Mouse (Mus musculus) Muller cell, postnatal 12 days (primary cell): Measurements from ENCODE around the gene Atad2b.
"Not testable (repeated sequence)": the region's sequence is repeated elsewhere in the genome, so short reads cannot be mapped to it uniquely, and the experiment has no call there.

Source experiments
- DNase-seq: peaks from one replicate; pipeline ENCODE4 v3.0.0-alpha.2; 2015; ENCODE audit errors: inconsistent ontology term

Gene Atad2b

DNA sequence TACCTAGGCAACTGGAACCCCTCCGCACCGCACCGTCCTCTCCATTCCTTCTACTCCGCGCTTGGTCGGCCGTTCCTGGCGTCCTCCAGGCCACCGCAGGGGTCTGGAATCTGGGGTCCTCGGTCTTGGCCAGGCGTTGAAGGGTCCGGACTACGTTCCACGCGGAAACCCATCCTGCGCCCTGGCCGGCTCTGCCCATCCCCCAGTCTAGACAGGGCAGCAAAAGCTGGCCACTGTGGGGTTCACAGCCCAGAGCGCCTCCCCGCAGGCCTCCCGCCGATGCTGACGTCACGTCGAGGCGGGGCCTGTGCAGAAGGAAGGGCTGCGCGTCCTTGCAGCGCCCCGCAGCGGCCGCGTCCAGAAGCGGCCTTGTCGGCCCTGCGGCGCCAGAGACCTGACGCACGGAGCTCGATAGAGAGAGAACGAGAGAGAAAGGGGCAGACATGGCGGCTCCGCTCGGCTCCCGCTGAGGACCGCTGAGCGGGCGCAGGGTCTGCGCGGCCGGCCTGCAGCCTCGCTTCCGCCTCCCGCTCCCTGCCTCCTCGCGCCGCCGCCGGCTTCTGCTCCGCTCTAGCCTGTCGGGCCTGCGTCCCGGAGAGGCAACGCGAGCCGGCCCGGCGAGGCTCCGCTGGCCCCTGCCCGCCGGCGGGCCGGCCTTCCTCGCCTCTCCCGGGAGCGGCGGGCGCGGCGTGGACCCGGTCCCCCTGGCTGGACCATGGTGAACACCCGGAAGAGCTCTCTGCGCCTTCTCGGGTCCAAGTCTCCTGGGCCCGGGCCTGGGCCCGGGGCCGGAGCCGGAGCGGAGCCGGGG is at the start of gene Atad2b:
TSS of gene Atad2b (plus strand) at position 360 of the 811 bp plus-strand sequence.
- peak; percentile 97 for DNase-seq

DNA sequence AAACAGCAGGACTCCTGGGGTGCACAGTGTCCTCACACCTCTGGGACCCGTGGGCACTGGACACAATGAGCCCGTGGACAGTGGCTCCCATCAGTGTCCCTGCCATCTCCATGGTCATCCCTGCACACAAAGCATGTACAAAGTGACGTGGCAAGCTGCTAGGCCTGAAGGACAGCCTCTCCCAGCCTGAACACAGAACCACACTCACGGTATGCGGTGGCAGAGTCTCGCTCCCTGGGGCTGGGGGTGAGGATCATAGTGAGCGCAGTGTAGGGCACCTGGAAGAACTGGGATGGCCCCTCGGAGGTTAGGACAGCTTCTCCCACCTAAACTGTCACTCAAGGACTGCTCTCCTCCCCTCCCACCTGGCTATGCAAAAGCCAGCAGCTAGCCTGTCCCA is 48.2 kb upstream of the Atad2b start:
- no peak for DNase-seq

DNA sequence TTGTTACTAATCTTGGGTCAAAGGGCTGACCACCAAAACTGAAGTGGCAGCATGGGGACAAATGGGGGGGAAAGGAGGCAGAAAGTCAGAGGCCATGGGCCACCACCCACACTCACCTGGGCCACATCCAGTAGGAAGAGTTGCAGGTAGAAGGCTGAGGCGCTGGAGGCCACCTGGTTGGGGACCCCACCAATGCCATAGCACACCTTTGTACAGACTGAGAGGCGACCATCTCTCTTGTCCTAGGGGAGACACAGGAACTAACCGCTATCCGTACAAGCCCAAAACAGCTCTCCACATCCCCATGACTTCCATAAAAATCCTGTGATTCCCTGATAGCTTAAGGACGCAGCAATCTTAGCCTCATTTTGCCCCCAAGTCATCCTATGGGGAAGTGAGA is 45.9 kb upstream of the Atad2b start:
- no peak for DNase-seq

DNA sequence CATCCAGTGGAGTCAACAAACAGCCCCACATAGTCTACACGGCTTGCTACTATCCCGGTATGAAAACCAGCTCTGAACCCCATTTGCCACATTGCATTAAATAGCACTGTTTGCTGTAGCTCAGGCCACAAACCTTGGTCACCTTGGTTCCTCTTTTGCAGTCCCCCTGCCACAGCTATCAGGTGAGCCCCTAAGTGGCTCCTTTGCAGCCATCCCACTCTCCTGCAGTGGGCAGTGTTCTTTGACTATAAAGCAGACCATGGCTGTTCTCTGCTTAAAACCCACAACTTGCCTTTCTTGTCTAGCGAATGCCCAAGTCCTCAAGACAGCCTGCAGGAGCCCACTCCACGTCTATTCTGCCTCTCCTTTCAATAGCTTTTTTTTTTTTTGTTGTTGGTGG is 44.9 kb upstream of the Atad2b start:
- no peak for DNase-seq

DNA sequence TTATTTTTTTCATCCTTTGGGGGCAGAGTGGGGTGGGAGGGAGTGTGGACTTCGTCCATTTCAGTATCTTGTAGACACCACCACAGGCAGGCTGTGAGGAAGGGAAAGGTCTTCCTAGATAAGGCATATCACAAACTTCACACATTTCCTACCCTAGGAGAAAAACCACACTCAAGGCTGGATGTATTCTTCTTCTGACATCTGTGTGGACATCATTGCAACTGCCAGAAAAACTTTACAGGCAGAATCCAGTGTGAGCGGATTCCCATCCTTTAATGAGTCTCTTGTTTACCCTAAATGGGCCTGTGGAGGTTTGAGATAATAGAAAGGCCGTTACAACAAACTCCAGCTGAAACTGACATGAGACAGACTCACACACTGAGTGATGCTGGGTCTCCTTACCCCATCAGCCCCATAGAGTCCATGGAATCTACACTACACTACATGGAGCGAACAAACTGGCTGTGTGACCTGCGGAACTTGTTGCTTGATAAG is 44.1 kb upstream of the Atad2b start:
- no peak for DNase-seq

DNA sequence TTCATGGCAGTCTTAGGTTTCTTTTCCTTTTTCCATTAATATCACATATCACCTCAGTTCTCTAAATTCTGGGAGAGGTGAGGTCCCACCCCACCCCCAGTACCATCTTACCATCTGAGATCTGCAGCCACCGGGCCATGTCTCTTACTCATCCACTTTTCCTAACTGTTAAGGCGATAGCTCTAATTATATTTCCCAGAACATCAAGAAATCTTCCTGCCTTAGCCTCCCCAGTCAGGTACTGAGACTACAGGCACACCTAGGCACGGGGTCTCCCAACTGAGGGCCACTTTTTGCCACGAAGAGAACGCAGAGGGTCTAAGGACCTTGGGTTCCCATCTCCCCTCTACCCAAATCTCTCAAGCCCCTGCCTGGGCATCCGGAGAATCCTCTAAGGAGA is 43.6 kb upstream of the Atad2b start:
- no peak for DNase-seq

DNA sequence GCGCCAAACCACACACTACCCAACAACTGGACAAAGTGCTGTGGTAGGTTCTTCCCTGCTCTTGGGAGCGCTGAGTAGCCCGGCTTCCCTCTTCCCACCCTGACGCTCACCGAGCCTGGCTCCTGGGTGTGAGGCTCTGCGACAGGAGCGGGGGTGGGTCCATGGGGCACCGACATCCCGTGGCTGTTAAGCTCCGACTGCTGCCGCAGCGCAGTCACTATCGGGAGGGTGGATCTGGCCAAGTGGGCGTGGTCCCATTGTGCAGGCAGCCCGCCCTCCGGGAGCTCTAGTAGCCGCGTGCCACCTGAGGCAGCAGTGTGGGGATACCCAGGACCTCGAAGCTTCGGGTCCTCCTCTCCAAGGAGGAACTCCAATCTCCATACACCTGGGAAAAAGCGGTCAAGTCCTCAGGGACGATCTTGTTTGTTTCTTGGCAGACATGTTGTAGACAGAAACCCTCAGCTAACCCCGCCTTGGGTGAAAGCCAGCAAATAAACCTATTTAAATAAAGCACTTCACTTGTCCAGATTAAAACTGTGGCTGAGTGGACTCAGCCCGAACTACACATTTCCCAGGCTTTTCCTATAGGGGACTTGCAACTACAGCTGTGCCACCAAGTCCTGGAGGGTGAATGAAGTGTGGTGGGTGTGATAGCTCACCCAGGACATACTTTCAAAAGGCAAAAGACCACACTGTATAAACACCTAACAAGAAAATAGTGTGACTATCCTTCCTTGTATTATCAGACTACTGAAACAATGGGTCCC is 42.8 kb upstream of the Atad2b start, which contains the start of gene Mfsd2b:
TSS of gene Mfsd2b (minus strand) at position 199 of the 767 bp plus-strand sequence.
- DNase-seq, result peak; percentile 78

DNA sequence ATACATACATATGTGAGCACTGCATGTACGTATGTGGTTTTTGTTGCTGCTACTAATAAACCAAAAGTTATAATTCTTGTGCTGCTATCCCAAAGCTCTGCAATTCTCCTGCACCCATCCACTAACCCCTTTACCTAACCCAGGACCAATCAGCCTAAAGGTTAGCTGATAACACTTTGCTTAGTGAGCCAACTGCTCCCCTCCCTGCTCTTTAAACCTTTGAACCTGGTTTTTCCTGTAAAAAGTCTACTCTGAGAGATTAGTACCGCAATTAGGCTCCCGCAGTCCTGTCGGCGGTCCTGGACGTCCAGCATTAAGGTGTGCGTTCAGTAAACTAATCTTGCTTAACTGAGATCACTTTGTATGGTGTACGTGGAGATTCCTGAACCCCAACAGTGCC is 41.5 kb upstream of the Atad2b start:
- DNase-seq, result no peak

DNA sequence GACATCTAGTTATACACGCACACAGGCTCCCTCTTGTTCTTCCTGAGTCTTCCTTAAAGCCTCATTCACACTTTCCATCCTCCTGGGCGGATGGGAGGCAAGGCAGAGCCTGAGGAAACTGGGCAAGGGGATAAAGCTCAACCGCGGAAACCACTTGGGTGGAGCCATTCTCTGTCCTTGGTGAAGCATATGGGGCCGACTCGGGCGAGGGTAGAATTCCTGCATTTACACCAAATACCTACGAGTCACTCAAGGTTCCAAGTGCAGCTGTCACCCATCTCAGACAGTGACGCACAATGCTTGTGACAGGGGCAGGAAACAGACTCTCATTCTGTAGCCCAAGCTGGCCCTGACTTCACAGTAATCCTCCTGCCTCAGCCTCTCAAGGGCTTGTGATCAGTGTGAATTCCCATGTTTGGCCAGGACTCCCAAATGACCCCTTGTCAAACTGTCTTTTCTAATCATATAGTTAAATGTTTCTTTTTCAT is 38.8 kb upstream of the Atad2b start:
- DNase-seq, result no peak

DNA sequence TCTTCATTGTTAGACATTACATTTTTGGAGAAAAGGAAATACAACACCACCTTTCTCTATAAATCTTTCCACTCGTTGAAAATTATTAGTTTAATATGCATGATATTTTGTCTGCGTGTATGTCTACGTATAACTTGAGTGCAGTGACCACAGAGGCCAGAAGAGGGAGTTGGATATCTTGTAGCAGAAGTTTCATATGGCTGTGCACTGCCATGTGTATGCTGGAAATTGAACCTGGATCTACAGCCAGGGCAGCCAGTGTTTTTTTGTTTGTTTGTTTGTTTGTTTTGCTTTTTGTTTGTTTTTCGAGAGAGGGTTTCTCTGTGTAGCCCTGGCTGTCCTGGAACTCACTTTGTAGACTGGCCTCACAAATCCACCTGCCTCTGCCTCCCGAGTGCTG is 38.1 kb upstream of the Atad2b start:
- no peak for DNase-seq

DNA sequence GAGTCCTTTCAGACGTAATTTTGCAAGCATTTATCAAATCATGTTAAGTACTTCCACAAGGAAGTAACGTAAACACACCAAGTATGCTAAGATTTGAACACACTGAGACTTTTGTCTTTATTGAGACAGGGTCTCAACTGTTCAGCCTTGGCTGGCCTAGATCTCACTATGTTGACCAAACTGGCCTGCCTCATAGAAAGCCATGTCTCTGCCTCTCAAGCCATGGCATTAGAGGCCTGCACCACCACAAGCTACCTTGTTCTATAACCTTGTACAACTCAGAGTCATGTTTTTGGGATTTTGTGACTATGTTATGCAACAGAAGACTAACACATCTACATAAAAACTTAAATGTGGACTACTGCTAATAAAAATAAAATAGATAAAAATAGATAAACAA is 35.1 kb upstream of the Atad2b start:
- no peak for DNase-seq

DNA sequence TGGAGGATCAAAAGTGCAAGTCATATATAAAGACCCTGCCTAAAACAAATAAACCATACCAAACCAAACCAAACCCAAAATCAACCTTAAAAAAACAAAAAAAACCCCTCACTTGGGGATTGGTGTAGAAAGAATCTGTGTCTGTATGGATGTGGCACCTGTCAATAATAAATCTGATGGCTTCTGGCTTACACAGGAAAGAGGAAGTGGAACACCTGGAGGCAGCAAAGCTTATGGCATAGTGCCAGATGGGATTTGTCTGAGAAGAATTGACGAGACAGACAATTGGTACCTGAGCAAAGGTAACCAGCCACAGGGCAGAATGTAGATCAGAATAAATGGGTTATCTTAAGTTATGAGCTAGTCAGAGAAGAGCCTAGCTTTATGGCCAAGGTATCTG is 32.1 kb upstream of the Atad2b start:
- DNase-seq, result no peak

DNA sequence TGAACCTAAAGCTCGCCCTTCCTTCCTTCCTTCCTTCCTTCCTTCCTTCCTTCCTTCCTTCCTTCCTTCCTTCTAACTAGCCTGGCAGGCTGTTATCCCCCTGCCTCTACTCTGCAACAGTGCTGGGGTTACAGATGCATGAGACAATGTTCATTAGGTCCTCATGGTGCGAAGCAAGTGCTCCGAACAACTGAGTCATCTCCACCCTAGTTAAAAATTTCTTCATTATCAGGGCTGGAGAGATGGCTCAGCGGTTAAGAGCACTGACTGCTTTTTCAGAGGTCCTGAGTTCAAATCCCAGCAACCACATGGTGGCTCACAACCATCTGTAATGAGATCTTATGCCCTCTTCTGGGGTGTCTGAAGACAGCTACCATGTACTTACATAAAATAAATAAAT is 30.6 kb upstream of the Atad2b start:
- not testable (repeated sequence) for DNase-seq

DNA sequence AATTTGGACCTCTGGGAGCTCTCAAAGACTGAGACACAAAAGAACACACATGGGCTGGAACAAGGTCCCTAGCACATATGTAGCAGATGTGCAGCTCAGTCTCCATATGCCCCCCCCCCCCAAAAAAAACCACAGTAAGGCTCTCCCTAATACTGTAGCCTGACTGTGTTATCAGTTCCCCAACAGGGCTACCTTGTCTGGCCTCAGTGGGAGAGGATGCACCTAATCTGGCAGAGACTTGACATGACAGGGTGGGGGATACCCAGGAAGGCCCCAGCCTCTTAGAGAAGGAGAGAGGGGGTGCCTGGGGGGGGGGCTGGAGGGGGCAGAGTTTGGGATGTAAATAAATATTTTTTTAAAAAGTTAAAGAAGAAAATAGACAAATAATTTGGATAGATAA is 28.4 kb upstream of the Atad2b start:
- no peak for DNase-seq

DNA sequence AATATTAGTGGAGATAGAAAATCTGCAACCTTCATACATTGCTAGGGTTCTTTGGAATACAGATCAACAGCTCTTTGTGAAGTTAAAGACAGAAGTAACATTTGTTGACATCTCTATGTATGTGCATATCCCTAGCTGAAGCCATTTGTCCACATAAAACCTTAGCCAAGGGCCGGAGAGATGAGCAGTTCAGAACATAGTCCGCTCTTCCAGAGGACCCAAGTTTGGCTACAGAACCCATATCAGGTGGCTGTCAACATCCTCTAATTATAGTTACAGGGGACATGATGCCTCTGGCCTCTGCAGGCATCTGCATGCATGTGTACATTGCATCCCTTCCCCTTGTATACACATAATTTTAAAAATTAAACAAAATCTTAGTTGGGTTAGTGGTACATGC is 27.9 kb upstream of the Atad2b start:
- DNase-seq, result no peak

DNA sequence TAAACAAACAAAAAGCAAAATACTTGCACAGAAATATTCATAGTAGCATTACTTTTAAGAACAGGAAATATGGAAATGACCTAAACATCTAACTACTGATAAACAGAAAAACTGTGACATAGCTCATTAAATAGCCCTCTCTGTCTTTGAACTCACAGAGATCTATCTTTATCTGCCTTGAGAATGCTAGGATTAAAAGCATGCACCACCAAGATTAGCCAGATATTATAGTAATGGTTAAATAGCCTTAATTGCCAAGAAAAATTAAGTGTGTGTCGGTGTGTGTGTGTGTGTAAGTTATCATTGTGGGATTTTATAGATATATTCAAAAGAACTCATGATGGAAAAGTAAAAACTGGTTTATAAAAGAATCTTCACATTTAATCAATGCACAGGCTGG is 27.3 kb upstream of the Atad2b start:
- DNase-seq, result no peak

DNA sequence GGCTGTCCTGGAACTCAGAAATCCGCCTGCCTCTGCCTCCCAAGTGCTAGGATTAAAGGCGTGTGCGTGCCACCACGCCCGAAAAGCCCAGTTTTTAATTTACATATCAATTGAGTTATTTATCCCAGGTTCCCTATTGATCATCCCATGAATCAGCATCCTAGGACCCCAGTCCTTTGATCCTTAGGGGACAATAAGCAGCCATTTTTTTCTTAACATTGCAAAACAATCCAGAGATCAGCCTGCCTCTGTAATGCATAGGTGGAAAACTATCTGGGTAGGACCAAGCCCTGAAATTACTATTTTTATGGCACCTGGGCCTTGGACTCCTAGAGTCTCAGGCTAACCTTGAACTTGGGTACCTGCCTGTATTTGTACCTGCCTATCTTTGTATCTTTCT is 19.1 kb upstream of the Atad2b start:
- DNase-seq, result no peak

DNA sequence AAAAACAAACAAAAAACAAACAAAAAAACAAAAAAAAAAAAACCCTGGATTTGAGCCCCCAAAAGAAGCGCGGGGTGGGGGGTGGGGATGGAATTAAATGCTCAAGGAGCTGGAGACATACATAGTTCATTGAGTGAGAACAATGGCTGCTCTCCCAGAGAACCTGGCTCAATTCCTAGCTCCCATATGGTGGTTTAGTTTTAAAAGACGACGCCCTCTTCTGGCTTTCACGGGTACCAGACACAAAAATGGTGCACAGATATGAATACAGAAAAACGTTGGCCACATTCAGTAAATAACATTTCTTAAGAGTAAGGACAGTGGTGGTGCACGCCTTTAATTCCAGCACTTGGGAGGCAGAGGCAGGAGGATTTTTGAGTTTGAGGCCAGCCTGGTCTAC is 11.2 kb upstream of the Atad2b start:
- DNase-seq, result no peak

DNA sequence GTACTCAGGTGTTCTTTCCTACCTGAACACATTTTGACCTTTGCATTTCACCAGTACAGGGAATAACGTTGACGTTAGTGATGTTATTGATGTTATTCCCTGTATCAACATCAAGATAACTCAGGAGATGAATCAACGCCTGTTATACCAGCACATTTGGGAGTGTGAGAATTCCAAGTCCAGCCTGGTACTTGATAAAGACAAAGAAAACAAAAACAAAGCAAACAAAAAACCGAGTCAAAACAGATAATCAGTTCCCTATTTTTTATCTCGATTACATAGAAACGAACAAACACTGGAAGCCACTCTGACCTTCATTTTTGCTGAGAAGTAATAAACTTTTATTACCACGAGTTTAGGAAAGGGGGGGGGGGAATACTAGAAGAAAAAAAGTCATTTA is 10.7 kb upstream of the Atad2b start:
- no peak for DNase-seq

DNA sequence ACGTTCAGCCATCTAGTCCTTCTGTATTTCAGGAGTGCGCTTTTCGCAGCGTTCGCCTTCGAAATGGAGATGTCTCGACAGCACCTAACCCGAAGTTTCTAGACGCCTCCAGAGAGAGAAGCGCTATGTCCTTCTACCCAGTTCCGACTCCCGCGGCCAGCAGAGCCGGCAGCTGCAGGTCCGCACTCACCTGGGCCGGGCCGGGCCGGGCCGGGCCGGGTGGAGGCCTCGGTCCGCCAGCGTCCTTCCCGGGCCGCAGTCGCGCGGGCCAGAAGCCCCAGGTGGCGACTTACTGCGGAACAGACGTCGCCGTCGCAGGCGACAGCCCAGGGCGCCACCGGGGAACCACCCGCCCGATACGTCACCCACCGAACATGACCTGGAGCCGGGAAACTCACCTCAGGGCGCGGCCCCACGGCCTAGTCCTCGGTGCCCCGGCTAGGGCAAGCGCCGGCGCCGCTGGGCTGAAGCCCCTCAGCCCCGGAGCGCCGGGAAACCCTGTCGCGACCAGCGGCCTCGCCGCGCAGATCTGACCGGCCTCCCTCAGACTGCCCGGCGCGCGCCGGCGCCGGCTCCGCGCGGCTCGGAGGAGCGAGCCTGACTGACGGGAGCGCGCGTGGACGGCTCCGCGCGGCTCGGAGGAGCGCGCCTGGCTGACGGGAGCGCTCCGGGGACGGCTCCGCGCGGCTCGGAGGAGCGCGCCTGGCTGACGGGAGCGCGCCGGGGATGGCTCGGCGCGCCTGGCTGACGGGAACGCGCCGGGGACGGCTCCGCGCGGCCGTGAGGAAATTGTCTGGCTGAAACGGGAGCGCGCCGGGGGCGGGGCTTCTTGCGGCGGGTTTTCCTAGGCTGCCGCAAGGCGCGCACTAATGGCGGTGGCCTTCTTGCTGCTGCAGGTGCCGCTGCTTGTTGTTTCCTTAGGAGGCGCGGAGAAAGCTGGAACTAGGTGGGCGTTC is 9.9 kb upstream of the Atad2b start, which contains the start of gene Ubxn2a:
TSS of gene Ubxn2a (minus strand) at position 755 of the 956 bp plus-strand sequence.
- peak; percentile 97 for DNase-seq

DNA sequence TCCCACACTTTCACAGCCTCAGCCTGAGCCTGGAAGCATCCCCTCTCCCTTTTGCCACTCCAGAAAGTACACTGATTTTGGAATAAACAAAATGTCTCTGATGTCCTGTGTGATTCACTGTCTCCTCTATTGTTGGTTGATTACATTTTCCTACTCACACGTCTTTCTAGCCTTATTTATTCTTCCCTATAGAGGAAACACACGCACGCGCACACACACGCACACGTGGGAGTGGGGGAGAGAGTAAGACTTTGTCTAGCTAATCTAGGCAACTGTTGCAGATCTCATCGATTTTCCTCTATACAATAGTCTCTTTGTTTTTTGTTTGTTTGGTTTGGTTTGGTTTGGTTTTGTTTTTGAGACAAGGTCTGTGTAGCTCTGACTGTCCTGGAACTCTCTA is 8.8 kb upstream of the Atad2b start:
- no peak for DNase-seq

DNA sequence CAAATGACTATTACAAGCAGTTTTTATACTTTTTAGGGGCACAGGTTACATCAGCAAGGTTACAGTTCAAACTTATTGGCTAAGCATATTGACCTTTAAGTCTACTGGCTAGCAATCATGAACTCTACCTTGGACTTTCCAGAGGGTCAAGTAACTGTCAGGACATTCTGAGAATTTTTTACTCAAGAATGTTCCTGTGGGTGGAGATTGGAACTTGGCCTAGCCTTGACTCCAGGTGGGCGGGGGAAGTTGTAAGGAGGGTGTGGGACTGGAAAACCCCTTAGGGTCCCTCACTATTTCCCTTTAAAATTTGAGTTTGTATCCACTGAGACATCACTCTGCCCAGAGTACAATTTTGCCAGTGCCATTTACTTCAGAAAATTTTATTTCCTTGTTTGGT is 6.7 kb upstream of the Atad2b start:
- DNase-seq, result not testable (repeated sequence)
